Mouse (Mus musculus): ENCODE data around the gene Fgfr4. TPM values are rescaled to one million over a fixed set of nuclear protein-coding genes. Genes with fewer than 3 reads are reported as not detected.

Gene Fgfr4
- total and polyA plus RNA-seq, 3 experiments = not detected

DNA sequence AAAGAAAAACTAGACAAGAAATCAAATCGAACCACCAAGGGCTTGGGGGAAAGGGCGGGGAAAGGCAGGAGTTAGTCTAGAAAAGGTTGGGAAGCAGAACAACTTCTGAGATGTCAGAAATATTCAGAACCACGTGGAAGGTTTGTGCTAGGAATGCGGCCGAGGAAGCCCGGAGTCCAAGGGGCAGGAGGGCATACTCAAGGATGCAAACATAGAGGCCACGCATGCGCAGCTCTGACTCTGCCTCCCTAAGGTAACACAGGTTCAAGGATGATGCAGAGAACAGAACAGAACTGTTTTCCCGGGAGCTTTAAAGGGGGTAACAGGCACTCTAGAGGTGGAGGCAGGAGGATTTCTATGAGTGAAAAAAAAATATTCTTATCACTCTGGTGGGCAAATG, 51.3 kb downstream of the Fgfr4 start:
- no peaks in the 10 kb centered on the region for H3K27me3 ChIP-seq (ENCODE audit: control insufficient read depth in 1 of 2, insufficient read depth in 2 of 2, low read length in 2 of 2)
- no peak overlapping the region for H3K4me3 ChIP-seq (ENCODE audit: control insufficient read depth in 1 of 2, insufficient read depth in 1 of 2, low read depth in 2 of 2, low read length in 2 of 2)
- H3K9me3 ChIP-seq (replicated peaks; ENCODE audit: insufficient read depth, low read length) = no peaks in the 10 kb centered on the region
- H3K9ac ChIP-seq (ENCODE audit: control insufficient read depth, low read depth, low read length, poor library complexity, severe bottlenecking) = no peak overlapping the region
- no peaks in the 10 kb centered on the region for H3K79me2 ChIP-seq (ENCODE audit: control insufficient read depth, insufficient read depth, low read length, poor library complexity)
- DNase-seq (ENCODE audit: low read depth, low spot score) = no peak
- peaks cover 0 to 4% of the 10 kb centered on the region in 2 experiments; a peak in 1 of 4 replicates for H3K4me1 ChIP-seq (ENCODE audit: control insufficient read depth in 1 of 2, insufficient read depth in 2 of 2, low read length in 2 of 2)
- H3K36me3 ChIP-seq (ENCODE audit: control insufficient read depth in 1 of 2, insufficient read depth in 2 of 2, low read length in 2 of 2) = peaks cover 0 to 4% of the 10 kb centered on the region in 2 experiments; a peak in 1 of 4 replicates
- H3K27ac ChIP-seq (ENCODE audit: control insufficient read depth, low read depth, low read length) = no peak overlapping the region
- no peak for TF ChIP-seq E2F4 (IDR thresholded peaks at IDR 0.05; ENCODE audit: borderline replicate concordance, low read depth, low read length)
- TF ChIP-seq EP300 (IDR thresholded peaks at IDR 0.05; ENCODE audit: low read depth in 1 of 2, low read length in 2 of 2) = no peak
- TF ChIP-seq JUND (IDR thresholded peaks at IDR 0.05; ENCODE audit: low read depth, low read length) = no peak
- TF ChIP-seq MYB (IDR thresholded peaks at IDR 0.05; ENCODE audit: low read depth, low read length) = no peak
- no peak for TF ChIP-seq GABPA (IDR thresholded peaks at IDR 0.05; ENCODE audit: low read depth, low read length)
- no peak for TF ChIP-seq ZC3H11A (IDR thresholded peaks at IDR 0.05; ENCODE audit: low read depth, low read length)
- TF ChIP-seq SMC3 (IDR thresholded peaks at IDR 0.05; ENCODE audit: low read depth, low read length) = no peak
- TF ChIP-seq TAL1 (IDR thresholded peaks at IDR 0.05; ENCODE audit: low read length) = no peak
- TF ChIP-seq UBTF (IDR thresholded peaks at IDR 0.05; ENCODE audit: borderline replicate concordance, insufficient read depth, low read depth, low read length) = no peak

DNA sequence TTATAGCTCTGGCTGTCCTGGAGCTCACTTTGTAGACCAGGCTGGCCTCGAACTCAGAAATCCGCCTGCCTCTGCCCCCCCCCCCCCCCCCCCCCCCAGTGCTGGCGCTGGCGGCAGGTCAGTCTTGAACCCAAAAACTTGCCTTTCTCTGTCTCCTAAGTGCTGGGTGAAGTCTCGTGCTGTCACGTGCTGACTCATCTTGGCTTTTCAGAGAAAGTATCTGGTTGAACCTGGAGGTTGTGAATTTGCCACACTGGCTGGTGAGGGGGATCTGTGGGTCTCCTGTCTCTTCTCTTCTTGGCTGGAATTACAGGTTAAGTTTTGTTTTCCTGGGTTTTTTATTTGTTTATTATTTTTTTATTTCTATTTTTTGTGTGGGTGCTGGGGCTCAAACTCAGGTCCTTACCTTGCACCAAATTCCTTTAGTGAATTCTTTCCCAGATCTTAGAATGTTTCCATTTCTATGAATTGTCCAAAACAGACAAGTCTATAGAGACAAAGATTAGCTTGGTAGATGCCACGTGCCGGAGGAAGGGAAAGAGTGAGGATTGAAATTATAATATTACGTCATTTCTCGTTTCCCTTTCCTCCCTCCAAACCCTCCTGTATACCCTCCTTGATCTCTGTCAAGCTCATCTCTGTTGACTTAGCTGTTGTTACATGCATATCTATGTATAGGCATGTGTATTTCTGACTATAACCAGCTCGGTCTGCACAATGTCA, 52.4 kb downstream of the Fgfr4 start:
- Histone ChIP-seq H3K4me3 (ENCODE audit: control insufficient read depth in 1 of 2, insufficient read depth in 1 of 2, low read depth in 2 of 2, low read length in 2 of 2) (no peak overlapping the region), H3K27me3 (ENCODE audit: control insufficient read depth in 1 of 2, insufficient read depth in 2 of 2, low read length in 2 of 2) (no peaks in the 10 kb centered on the region), H3K9ac (ENCODE audit: control insufficient read depth, low read depth, low read length, poor library complexity, severe bottlenecking) (no peak overlapping the region), H3K4me1 (ENCODE audit: control insufficient read depth in 1 of 2, insufficient read depth in 2 of 2, low read length in 2 of 2) (peaks cover 0 to 4% of the 10 kb centered on the region in 2 experiments; a peak in 1 of 4 replicates), H3K36me3 (ENCODE audit: control insufficient read depth in 1 of 2, insufficient read depth in 2 of 2, low read length in 2 of 2) (peaks cover 0 to 4% of the 10 kb centered on the region in 2 experiments; a peak in 1 of 4 replicates), H3K9me3 (replicated peaks; ENCODE audit: insufficient read depth, low read length) (no peaks in the 10 kb centered on the region), H3K79me2 (ENCODE audit: control insufficient read depth, insufficient read depth, low read length, poor library complexity) (no peaks in the 10 kb centered on the region), H3K27ac (ENCODE audit: control insufficient read depth, low read depth, low read length) (no peak overlapping the region)
- DNase-seq (ENCODE audit: low read depth, low spot score) = no peak
- no peak for TF ChIP-seq POLR2AphosphoS5 (IDR thresholded peaks at IDR 0.05; ENCODE audit: borderline replicate concordance, low read depth, low read length)
- no peak for TF ChIP-seq USF2 (IDR thresholded peaks at IDR 0.05; ENCODE audit: borderline replicate concordance in 1 of 2, insufficient read depth in 1 of 2, low read depth in 1 of 2, low read length in 2 of 2)
- TF ChIP-seq RCOR1 (IDR thresholded peaks at IDR 0.05; ENCODE audit: low read depth, low read length) = no peak
- TF ChIP-seq NELFE (IDR thresholded peaks at IDR 0.05; ENCODE audit: low read depth, low read length) = no peak
- TF ChIP-seq POLR2A (IDR thresholded peaks at IDR 0.05; ENCODE audit: control insufficient read depth in 1 of 2, insufficient read depth in 1 of 2, low read depth in 1 of 2, low read length in 2 of 2, poor library complexity in 1 of 2) = no peak
- TF ChIP-seq POLR2AphosphoS2 (IDR thresholded peaks at IDR 0.05; ENCODE audit: low read length) = no peak
- no peak for TF ChIP-seq TBP (IDR thresholded peaks at IDR 0.05; ENCODE audit: low read depth, low read length)
- TF ChIP-seq ZC3H11A (IDR thresholded peaks at IDR 0.05; ENCODE audit: low read depth, low read length) = no peak
- TF ChIP-seq UBTF (IDR thresholded peaks at IDR 0.05; ENCODE audit: borderline replicate concordance, insufficient read depth, low read depth, low read length) = no peak
- TF ChIP-seq E2F4 (IDR thresholded peaks at IDR 0.05; ENCODE audit: borderline replicate concordance, low read depth, low read length) = no peak
